Mouse (Mus musculus) thymus, adult 18-20 months (tissue): ENCODE measurements at regions not wholly inside any gene's neighbourhood (a gene's known extent, or its start where the extent isn't known, plus 50 kb on each side); places are given as distances from the start of the nearest gene placed in this dataset.
"Not testable (repeated sequence)": the region's sequence is repeated elsewhere in the genome, so short reads cannot be mapped to it uniquely, and the experiment has no call there.

Experiments used
- DNase-seq, 2 experiments: peaks; one replicate each; pipeline ENCODE4 v3.0.0; 2022; ENCODE audit warnings: mixed read lengths in 2 of 2

GRCm38 (mm10) chr7:83254411-83254810 is 330.3 kb upstream of the Tmc3 start:
- no peak for DNase-seq

DNA sequence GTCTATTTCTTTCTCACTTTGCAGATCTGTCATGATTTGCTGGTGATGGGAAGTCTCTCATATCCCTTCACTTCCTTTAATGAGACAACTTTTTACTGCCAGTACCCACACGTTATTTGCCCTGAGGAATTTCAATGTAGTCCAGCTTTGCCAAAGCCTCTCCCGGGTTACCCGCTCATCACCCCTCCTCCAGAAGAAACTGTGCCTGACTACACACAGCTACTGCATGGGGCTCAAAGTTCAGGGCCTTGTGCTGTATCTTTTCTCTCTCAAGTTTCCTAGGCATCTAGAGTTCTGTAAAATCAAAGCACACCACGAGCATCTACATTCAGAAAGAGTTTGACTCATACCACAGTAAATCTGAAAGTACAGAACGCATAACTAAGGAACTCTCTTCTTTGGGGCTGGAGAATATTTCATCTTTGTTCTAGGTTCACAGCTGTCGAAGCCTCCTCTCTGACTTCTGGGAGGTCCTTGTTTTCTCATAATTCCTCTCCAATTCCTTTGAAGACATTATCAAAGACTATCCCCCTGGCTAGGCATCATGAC is 328.4 kb upstream of the Tmc3 start:
- DNase-seq, result no peak

- no peak for DNase-seq
These were observed 326.3 kb upstream of the Tmc3 start for GRCm38 (mm10) chr7:83258363-83258916.

DNA sequence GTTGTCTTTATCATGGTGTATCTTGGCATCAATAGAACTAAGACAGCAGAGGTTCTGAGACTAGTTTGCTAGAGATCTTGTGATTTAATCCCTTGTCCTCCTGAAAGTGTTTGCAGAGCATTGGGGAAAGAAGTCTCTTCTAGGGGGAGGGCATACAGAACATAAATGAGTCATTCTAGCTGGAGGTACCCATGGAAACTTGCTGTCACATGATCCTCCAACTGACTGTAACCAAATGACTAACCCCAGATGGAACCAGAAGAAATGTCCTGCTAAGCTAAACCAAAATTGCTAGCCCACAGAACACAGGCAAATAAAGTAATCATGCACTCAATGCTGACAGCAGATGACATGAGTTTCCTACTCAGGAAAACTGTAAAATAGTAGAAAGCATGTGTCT is 323.2 kb upstream of the Tmc3 start:
- no peak for DNase-seq

DNA sequence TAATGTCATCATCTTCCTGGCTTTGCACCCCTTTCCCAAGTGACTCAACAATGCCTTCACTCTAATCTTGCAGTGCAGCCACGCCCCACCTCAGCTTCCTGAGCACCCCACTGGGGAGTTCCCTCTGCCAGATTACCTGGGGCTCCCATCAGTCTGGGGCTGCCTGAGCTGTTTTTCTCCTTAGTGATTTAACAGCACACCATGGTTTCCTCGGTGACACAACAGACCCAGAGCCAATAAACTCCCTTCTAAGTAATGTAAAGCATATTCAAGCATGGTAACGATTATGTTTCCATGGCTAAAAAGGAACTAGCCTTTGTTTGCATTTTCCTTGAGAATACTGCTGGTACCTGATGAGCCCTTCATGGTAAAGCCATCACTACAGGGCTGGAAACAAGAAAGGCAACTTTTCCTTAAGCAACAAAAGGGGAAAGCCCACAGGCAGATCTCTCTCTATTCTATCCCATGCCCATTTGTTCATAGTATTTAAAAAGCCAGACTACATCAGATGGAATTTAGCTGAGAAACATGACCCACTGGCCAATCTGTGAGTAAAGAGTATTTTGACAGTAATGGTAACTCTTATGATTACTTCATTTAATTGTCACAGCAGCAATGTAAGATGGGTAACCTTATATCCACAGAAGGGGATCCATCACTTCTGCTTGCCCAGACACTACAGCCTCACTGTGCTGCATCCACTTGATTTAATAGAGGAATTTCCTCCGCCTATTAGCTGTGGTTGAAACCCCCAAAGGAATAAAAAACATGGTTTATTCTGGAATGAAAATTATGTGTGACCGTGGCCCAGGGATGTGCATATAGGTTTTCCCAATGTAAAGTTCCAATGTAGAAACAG is 294.6 kb upstream of the Tmc3 start:
- DNase-seq, result no peak

GRCm38 (mm10) chr7:83307112-83307511 is 277.6 kb upstream of the Tmc3 start:
- DNase-seq, result no peak

GRCm38 (mm10) chr7:83312172-83312571 is 272.6 kb upstream of the Tmc3 start:
- DNase-seq, result no peak

GRCm38 (mm10) chr7:83329809-83330412 is 254.8 kb upstream of the Tmc3 start:
- no peak for DNase-seq

DNA sequence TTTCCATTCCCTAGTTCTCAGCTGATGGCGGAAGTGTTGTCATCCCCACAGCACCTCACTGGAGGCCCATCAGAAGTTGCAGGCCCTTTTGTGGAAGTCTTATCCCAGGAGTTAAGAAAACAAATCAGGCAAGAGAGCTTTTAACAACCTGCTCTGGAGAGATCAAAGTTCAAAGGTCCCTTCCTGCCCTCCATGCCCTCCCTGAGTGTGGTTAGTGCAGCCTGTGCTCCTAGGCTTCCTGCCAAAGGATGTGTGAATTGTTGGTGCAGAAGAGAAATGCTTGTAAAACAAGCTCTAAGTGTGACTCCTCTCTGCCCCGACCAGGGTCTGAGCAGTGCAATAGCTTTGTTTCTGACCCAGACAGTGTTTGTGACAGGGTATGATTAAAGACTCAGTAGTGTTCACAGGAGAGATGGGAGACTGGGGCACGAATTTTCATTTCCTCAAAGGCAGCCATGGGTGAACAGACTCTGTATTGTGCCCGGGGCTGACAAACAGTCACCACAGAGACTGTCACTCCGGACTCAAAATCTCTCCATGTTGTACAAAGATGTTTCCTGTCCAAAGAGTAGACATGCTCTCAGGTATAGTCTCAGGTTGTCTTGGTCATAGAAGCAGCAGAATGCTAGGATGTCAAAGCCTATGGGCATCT is 237.5 kb upstream of the Tmc3 start:
- DNase-seq, result no peak

GRCm38 (mm10) chr7:83369191-83369590 is 215.5 kb upstream of the Tmc3 start:
- no peak for DNase-seq

GRCm38 (mm10) chr7:83369605-83370004 is 215.1 kb upstream of the Tmc3 start:
- DNase-seq, result no peak

- no peak for DNase-seq
These were observed 207.9 kb upstream of the Tmc3 start for GRCm38 (mm10) chr7:83376826-83377225.

GRCm38 (mm10) chr7:83381381-83382181 is 203.1 kb upstream of the Tmc3 start:
- DNase-seq, result no peak

- DNase-seq, result no peak
These were observed 201.8 kb upstream of the Tmc3 start for GRCm38 (mm10) chr7:83382803-83383363.

GRCm38 (mm10) chr7:83391388-83391787 is 193.3 kb upstream of the Tmc3 start:
- DNase-seq, result no peak

- no peak for DNase-seq
These were observed 192.5 kb upstream of the Tmc3 start for GRCm38 (mm10) chr7:83392181-83392580.

DNA sequence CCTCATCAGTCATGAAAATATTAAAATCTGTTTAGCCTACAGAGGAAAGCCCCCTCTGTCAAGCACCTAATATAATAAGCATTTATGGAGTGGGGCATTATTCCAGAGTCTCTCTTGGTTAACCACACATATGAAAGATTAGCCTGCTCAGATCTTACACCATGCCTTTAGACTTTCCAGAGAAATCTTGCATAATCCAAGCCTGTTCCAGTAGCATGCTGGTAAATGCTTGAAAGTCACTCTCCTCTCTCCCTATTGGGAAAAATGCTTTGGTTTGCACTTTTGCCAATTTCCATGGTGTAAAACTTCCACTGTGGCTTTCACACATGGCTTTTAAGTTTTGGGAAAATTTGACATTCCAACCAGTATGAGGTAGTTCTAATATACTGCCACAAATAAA is 192.1 kb upstream of the Tmc3 start:
- DNase-seq, result no peak

DNA sequence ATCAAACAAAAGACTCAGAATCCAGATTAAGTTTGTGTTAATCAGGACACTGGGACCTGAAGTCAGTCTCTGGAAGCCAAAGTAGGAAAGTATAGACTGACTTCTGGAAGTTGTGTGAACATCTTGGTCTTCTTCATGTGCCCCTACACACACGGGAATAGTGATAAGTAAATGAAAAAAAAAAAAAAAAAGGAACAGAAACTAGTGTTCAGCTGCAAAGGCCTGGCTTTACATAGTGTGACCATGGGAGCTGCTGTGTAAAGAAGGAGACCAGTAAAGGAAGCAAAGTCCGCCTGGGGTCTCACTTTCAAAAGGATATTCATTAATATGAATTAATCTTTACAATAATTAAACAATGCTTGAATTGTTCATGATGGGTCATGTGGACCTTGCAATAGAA is 190.6 kb upstream of the Tmc3 start:
- DNase-seq, result no peak

GRCm38 (mm10) chr7:83399668-83400067 is 185.1 kb upstream of the Tmc3 start:
- DNase-seq, result no peak

DNA sequence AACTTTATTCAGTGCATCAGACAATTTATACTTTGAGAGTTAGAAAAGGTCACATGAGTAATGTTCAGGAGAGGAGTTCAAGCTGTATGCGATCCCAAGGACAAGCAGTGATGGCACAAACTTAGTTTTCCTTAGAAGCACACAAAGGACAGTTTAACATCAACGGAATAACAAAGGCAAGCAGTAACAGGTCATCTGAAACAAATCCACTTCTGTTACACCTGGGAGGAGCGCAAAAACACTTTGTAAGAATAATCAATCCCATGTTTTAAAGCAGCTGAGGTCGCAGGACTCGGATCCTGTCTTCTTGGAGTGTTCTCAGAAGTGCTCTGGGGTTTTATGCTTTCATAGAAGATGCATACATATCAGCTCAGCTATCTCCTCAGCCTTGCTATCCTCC is 183.7 kb upstream of the Tmc3 start:
- no peak for DNase-seq

DNA sequence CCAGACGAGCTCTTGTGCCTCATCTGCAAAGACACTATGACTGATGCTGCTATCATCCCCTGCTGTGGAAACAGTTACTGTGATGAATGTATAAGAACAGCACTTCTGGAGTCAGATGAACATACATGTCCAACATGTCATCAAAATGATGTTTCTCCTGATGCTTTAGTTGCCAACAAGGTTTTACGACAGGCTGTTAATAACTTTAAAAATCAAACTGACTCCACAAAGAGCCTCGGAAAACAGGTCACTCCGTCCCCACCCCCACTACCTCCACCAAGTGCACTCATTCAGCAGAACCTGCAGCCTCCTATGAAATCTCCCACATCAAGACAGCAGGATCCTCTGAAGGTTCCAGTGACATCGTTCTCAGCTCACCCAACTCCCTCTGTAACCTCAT is 172.0 kb upstream of the Tmc3 start:
- DNase-seq, result not testable (repeated sequence)

GRCm38 (mm10) chr7:83429929-83430556 is 154.7 kb upstream of the Tmc3 start:
- no peak for DNase-seq
